Mouse (Mus musculus) forebrain, embryonic 16.5 days (tissue): ENCODE measurements around the gene Faf2. TPM values are rescaled to one million over a fixed set of nuclear protein-coding genes. Genes with fewer than 3 reads are reported as not detected.

Source experiments
- ATAC-seq: fragments of 200-750 bp; cut with Nextera tagmentation; 2 replicates; pipeline ENCODE4 v1.8.0; 2017; ENCODE audit warnings: mild to moderate bottlenecking, moderate library complexity
- H3K27ac ChIP-seq: fragments of 300-500 bp; sonication (generic); 2 replicates; pipeline ENCODE4 v1.5.1; 2014; ENCODE audit warnings: low read length, control low read depth
- H3K27me3 ChIP-seq: fragments of 300-500 bp; sonication (generic); replicated peaks from 2 replicates; pipeline ENCODE4 v1.6.1; 2014; ENCODE audit warnings: low read length; ENCODE audit not compliant: control insufficient read depth, insufficient read depth
- H3K36me3 ChIP-seq: fragments of 300-500 bp; sonication (generic); 2 replicates; pipeline ENCODE4 v1.6.1; 2014; ENCODE audit not compliant: control insufficient read depth, insufficient read depth
- H3K4me1 ChIP-seq: fragments of 300-500 bp; sonication (generic); replicated peaks from 2 replicates; pipeline ENCODE4 v1.6.1; 2014; ENCODE audit warnings: low read length; ENCODE audit not compliant: control insufficient read depth, insufficient read depth
- H3K4me2 ChIP-seq: fragments of 300-500 bp; sonication (generic); 2 replicates; pipeline ENCODE4 v1.6.1; 2014; ENCODE audit warnings: mild to moderate bottlenecking, low read length, control low read depth
- H3K4me3 ChIP-seq: fragments of 300-500 bp; sonication (generic); replicated peaks from 2 replicates; pipeline ENCODE4 v1.5.1; 2014; ENCODE audit warnings: mild to moderate bottlenecking, low read length, control low read depth
- H3K9ac ChIP-seq: fragments of 300-500 bp; sonication (generic); replicated peaks from 2 replicates; pipeline ENCODE4 v1.6.1; 2014; ENCODE audit warnings: low read depth, low read length, control low read depth
- H3K9me3 ChIP-seq: fragments of 300-500 bp; sonication (generic); 2 replicates; pipeline ENCODE4 v1.6.1; 2016; ENCODE audit warnings: low read length; ENCODE audit not compliant: control insufficient read depth
- WGBS: fragments of 180-500 bp; shearing (Covaris S2); extraction: QIAGEN DNeasy Blood & Tissue Kit; methylation state at CpG from one replicate; pipeline ENCODE4 v1.1.7; 2014; 5-methylcytosine and 5-hydroxymethylcytosine counted together
- polyA plus RNA-seq: library from polyadenylated mRNA; unstranded; fragments of >200 nt; fragmentation: Nextera tagmentation; extraction: Ambion mirVana; gene quantifications from 2 replicates; pipeline ENCODE4 v1.2.1, GENCODE M21; 2015

Faf2 gene
- polyA plus RNA-seq, 1 experiment from 2014 or later: 62.9 TPM

DNA sequence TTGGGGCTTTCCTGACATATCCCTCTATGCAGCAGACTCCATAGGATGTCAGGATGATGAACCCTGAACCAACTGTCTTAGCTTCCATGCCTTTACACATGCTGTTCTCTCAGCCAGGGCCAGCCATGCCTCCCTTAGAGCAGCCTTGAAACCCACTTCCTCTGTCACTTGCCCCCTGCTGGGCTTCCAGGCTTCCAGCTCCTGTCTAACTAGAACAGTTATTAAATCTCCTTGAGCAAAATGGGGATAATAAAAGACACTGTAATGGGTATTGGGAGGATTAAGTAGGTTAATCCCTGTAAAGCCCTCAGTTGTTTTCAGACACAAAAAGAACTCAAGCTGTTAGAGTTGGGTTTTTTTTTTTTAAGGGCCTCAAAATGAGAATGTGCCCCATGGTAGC is 18.1 kb upstream of the Faf2 start:
- peaks cover 3% of the 10 kb centered on the region for H3K4me1 ChIP-seq

GRCm38 (mm10) chr13:54604221-54604620 is 17.4 kb upstream of the Faf2 start:
- no peak overlapping the region for H3K9ac ChIP-seq
- H3K9me3 ChIP-seq: no peaks in the 10 kb centered on the region
- no peak overlapping the region for H3K4me2 ChIP-seq
- WGBS: 39% methylated on average over 4 of the region's 4 CpGs
- no peak overlapping the region for H3K4me3 ChIP-seq
- peaks cover 10% of the 10 kb centered on the region for H3K4me1 ChIP-seq
- ATAC-seq: no peak
- H3K27ac ChIP-seq: no peak overlapping the region
- H3K27me3 ChIP-seq: no peaks in the 10 kb centered on the region
- H3K36me3 ChIP-seq: no peaks in the 10 kb centered on the region; the same call in none of the 2 replicates

More for the DNA sequence above, 18.1 kb upstream of the Faf2 start:
- H3K27me3 ChIP-seq: no peaks in the 10 kb centered on the region
- no peak overlapping the region for H3K9ac ChIP-seq
- no peak for ATAC-seq
- no peak overlapping the region for H3K4me3 ChIP-seq
- no peak overlapping the region for H3K27ac ChIP-seq
- H3K4me2 ChIP-seq: no peak overlapping the region
- H3K9me3 ChIP-seq: no peaks in the 10 kb centered on the region
- no peaks in the 10 kb centered on the region; the same call in none of the 2 replicates for H3K36me3 ChIP-seq

DNA sequence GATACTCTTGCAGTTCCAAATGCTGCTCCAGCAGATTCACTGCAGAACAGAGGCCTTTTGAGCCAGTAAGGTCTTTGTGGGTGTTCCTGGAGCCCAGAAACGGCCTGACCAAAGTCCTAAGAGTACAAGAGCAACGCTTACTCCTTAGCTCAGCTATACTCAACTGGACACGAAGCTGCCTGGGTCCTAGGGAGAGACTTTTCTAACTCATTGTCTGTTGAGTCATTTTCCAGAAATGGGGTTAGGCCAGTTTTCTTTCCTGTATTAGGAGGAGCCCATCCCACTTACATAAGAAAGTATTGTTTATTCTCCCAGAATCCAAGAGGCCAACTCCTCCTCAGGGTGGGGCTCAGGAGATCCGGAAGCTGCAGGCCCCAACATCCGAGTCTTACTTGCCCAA is 16.2 kb upstream of the Faf2 start:
- H3K9me3 ChIP-seq: no peaks in the 10 kb centered on the region
- no peaks in the 10 kb centered on the region for H3K27me3 ChIP-seq
- 78% methylated on average over 5 of the region's 5 CpGs for WGBS
- no peak overlapping the region for H3K27ac ChIP-seq
- no peaks in the 10 kb centered on the region; the same call in none of the 2 replicates for H3K36me3 ChIP-seq
- peaks cover 16% of the 10 kb centered on the region for H3K4me1 ChIP-seq
- H3K4me2 ChIP-seq: no peak overlapping the region
- no peak overlapping the region for H3K4me3 ChIP-seq
- H3K9ac ChIP-seq: no peak overlapping the region
- ATAC-seq: no peak

GRCm38 (mm10) chr13:54607204-54607603 is 14.4 kb upstream of the Faf2 start:
- ATAC-seq: no peak
- Histone ChIP-seq H3K36me3 (no peaks in the 10 kb centered on the region; the same call in 1 of the 2 replicates), H3K9ac (no peak overlapping the region), H3K27ac (no peak overlapping the region), H3K9me3 (no peaks in the 10 kb centered on the region), H3K4me2 (no peak overlapping the region), H3K4me1 (peaks cover 25% of the 10 kb centered on the region), H3K27me3 (no peaks in the 10 kb centered on the region), H3K4me3 (no peak overlapping the region)
- 72% methylated on average over 5 of the region's 5 CpGs for WGBS

DNA sequence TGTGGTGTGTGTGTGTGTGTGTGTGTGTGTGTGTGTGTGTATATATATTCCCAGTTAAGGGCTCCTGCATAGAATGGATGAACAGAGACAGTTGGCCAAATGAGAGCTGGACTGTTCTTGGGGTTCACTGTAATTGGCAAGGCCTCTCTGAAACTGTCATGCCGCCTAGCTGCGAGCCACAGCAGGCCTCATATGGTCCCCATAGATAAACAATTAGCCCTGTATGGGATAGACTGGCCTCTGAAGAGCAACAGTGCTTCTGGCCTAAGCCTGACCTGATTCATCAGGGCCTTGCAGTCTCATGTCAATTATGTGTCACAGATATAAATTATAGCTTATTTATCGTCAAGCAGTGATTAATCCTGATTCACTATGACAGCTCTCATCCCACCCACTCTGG is 13.6 kb upstream of the Faf2 start:
- ATAC-seq: no peak
- 59% methylated on average over 3 of the region's 3 CpGs for WGBS
- H3K27me3 ChIP-seq: no peaks in the 10 kb centered on the region
- no peaks in the 10 kb centered on the region for H3K9me3 ChIP-seq
- no peaks in the 10 kb centered on the region; the same call in 1 of the 2 replicates for H3K36me3 ChIP-seq
- H3K4me3 ChIP-seq: no peak overlapping the region
- H3K27ac ChIP-seq: no peak overlapping the region
- H3K4me2 ChIP-seq: no peak overlapping the region
- no peak overlapping the region for H3K9ac ChIP-seq
- H3K4me1 ChIP-seq: peaks cover 25% of the 10 kb centered on the region

GRCm38 (mm10) chr13:54608666-54609065 is 12.9 kb upstream of the Faf2 start:
- H3K36me3 ChIP-seq: no peaks in the 10 kb centered on the region; the same call in 1 of the 2 replicates
- peak overlapping the region; percentile 12 for H3K4me2 ChIP-seq
- no peak overlapping the region for H3K27ac ChIP-seq
- H3K9ac ChIP-seq: peak overlapping the region; percentile 10
- no peak for ATAC-seq
- peak overlapping the region; percentile 10; the same call in 1 of the 2 replicates for H3K4me3 ChIP-seq
- H3K9me3 ChIP-seq: no peaks in the 10 kb centered on the region
- H3K4me1 ChIP-seq: peaks cover 25% of the 10 kb centered on the region
- H3K27me3 ChIP-seq: no peaks in the 10 kb centered on the region
- WGBS: 7% methylated on average over 8 of the region's 8 CpGs

GRCm38 (mm10) chr13:54609301-54609700 is 12.3 kb upstream of the Faf2 start:
- 26% methylated on average over 1 of the region's 1 CpGs for WGBS

DNA sequence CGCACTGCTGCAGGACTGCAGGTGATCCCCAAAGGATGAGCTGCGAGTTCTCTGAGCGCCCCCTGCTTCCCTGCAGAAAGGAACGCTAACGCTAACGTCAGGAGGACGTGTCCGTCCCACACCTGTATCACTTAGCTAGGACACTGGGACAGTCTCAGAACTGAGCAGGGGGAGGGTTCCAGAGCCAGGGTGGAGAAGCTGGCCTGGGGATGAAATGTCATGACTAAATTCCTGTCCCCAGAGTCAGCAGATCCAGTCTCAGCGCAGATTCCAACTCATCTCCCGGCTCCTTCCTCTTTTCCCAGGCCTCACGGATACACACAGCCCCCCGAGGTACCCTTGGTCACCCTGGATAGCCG is 11.0 kb upstream of the Faf2 start:
- Histone ChIP-seq H3K9me3 (no peaks in the 10 kb centered on the region), H3K9ac (peak overlapping the region; percentile 89), H3K27ac (peak overlapping the region; percentile 63), H3K36me3 (no peaks in the 10 kb centered on the region; the same call in 1 of the 2 replicates), H3K4me1 (peaks cover 25% of the 10 kb centered on the region), H3K27me3 (no peaks in the 10 kb centered on the region), H3K4me3 (peak overlapping the region; percentile 79), H3K4me2 (peak overlapping the region; percentile 72)
- 11% methylated on average over 13 of the region's 13 CpGs for WGBS
- ATAC-seq: peak; percentile 19; the same call in 1 of the 2 replicates

More at GRCm38 (mm10) chr13:54609301-54609700, 12.3 kb upstream of the Faf2 start:
- Histone ChIP-seq H3K36me3 (no peaks in the 10 kb centered on the region; the same call in 1 of the 2 replicates), H3K27me3 (no peaks in the 10 kb centered on the region), H3K9ac (peak overlapping the region; percentile 10), H3K9me3 (no peaks in the 10 kb centered on the region), H3K27ac (no peak overlapping the region), H3K4me2 (peak overlapping the region; percentile 12), H3K4me3 (no peak overlapping the region), H3K4me1 (peaks cover 25% of the 10 kb centered on the region)
- ATAC-seq: no peak

DNA sequence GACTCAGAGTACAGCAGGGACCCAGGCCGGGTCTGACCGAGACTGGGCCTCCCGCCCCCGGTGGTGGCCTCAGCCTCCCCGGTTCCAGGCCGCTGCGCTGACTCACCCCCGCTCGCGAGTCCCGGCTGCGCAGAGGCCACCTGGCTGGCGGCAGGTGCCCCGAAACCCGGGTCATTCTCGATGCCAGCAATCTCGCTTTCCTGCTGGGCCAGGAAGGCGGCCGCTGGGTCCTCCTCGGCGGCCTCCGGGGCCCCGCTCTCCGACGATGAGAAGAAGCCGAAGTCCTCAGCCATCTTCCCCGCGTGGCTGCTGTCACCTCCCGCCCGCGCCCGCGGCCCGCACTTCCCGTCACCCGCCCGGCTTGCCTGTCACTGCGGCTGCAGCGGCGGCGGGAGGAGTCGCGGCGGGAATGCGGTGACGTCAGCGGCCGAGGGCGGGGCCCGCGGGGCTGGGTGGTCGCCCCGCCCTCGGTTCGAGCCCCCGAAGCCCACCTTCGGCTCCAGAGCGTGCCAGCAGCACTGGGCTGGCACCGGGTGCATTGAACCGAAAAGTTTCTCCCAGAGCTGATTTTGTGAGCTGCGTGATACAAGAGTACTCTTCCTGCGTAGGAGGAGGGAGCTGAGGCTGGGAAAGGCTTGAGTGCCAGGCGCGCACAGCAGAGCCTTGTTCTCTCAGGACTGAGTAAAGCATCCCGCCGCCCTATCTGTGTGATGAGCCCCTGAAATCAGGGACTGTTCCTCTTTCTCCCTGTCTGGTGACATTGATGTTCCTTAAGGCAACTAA is 10.4 kb upstream of the Faf2 start, which contains the start of gene Cltb:
Cltb (minus strand) TSS at position 373 of the 783 bp plus-strand sequence.
- peak within 1 kb of the TSS; percentile 89 for H3K9ac ChIP-seq
- H3K4me3 ChIP-seq: peak within 1 kb of the TSS; percentile 79
- peak; percentile 79 for ATAC-seq
- peak within 1 kb of the TSS; percentile 63 for H3K27ac ChIP-seq
- peaks cover 25% of the 10 kb centered on the region for H3K4me1 ChIP-seq
- no peaks in the 10 kb centered on the region for H3K9me3 ChIP-seq
- H3K36me3 ChIP-seq: no peaks in the 10 kb centered on the region; the same call in 1 of the 2 replicates
- WGBS: under 1% methylated on average over 62 of the region's 66 CpGs
- H3K4me2 ChIP-seq: peak within 1 kb of the TSS; percentile 72
- no peaks in the 10 kb centered on the region for H3K27me3 ChIP-seq
